Mouse (Mus musculus) mesoderm, embryonic 11.5 days (tissue): Measurements from ENCODE around the gene Erbb2.
A peak's percentile ranks its signal among the peaks of the same experiment; 100 is the strongest.

Experiments used
- DNase-seq: peaks from one replicate; pipeline ENCODE4 v3.0.0-alpha.2; 2012; ENCODE audit warnings: low read depth, low spot score

Gene Erbb2

DNA sequence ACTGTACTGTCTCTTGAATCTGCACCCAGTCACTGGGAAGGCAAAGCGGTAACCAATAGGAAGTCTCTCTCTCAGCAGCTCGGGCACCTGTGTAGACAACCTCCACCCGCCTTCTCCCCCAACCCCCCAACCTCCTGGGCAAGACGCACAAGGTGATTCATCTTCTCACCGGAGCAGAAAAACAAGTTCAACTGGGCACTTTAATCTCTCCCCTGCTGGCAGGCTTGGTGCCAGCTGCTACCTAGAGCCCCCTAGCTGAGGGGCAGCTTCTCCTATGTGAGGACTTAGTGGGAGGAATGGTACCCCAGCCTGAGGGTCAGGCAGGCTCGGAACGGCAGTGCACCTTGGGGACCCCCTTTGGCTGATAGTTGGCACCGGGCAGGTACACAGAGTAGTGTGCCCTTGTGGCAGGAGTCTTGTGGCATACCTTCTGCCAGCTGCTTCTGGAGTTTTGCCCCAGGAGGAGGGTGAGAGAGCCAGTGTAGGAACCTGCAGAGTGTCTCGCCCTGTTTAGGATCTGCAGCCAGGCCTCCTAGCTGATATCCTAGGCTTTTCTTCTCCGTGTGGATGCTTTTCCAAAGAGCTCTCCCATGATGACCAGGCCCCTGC is 6.8 kb downstream of the Erbb2 start:
- no peak for DNase-seq

DNA sequence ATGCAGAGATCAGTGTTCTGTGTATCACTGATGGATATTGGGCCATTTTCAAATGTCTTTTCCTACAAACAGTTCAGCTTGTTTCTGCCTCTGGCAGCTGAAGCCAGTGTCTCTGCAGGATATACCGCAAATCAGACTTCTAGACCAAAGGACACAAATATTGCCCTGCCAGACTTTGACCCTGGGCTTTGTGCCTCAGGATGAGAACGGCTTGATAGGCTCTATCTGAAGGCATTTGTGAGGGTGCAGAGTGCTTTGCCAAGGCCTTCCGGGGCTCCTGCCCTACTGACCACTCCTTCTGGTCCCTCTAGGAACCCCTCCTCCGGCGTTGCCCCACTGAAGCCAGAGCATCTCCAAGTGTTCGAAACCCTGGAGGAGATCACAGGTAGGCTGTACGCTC is 14.3 kb downstream of the Erbb2 start:
- no peak for DNase-seq

DNA sequence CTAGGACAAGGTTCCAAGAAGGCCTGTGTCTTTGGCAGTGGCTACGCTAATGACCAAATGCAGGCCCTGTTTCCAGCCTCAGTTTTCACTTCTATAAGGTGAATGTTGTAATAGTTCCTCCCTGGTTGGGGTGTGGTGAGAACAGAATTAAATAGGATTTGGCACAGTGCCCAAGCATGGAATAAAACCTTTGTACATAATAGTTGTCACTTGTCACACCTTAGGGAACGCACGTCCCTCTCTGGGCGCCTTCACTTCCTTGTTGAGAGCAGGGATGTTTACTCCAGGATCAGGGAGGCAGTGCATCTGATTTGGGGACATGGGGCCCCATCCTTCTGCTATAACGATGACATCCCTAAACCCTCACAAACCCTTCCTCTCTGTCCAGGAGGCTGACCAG is 16.2 kb downstream of the Erbb2 start:
- DNase-seq = no peak

DNA sequence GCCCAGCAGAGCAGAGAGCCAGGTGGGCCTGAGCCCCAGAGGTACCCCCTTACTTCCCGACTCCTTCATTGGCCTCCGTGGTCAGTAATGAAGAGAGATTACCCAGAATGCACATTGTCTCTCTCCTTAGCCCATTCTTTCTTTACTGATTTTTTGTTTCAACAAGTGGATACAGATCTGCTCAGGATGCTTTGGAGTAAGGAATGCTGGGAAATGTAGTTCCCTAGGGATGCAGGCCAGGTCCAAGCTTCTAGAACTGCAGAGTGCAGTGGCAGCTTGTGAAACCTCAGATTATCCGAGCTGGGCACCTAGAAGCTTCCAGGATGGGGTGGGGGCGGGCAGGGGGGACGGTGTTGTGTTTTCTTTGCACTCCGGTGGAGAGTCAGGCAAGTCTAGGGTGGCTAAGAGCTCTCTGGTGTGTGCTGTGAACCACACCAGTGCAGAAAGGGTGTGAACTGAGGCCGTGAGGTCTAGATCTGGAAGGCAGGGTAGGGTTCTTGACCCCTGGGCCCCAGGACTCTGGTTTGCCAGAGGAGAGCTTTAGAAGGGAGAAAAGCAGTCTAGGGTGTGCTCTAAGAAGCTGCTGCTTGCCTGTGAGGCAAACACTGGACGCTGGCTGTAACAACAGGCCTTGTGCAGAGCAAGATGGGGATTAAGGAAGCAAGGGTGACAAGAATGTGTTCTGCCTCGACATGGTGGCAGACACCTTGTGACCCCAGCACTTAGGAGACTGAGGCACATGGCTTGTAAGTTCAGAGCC is 19.7 kb downstream of the Erbb2 start:
- no peak for DNase-seq

- no peak for DNase-seq
Measured at GRCm38 (mm10) chr11:98435723-98436122, 23.5 kb downstream of the Erbb2 start.

DNA sequence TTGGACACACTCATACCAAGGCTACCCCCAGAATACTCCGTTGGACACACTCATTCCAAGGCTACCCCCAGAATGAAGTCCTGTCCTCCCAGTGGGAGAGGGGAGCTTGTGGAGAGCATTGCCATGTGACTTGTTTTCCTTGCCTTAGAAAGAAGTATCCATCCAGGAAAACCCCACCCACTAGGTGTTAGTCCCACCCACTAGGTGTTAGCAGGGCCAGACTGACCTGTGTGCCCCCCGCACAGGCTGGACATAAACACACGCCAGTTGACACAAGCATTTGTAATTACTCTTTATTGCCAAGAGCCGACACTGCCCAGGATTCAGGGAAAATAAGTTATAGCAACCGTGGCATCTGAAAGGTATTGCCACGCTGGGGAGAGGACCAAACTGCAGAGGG is 25.2 kb downstream of the Erbb2 start:
- DNase-seq = no peak

DNA sequence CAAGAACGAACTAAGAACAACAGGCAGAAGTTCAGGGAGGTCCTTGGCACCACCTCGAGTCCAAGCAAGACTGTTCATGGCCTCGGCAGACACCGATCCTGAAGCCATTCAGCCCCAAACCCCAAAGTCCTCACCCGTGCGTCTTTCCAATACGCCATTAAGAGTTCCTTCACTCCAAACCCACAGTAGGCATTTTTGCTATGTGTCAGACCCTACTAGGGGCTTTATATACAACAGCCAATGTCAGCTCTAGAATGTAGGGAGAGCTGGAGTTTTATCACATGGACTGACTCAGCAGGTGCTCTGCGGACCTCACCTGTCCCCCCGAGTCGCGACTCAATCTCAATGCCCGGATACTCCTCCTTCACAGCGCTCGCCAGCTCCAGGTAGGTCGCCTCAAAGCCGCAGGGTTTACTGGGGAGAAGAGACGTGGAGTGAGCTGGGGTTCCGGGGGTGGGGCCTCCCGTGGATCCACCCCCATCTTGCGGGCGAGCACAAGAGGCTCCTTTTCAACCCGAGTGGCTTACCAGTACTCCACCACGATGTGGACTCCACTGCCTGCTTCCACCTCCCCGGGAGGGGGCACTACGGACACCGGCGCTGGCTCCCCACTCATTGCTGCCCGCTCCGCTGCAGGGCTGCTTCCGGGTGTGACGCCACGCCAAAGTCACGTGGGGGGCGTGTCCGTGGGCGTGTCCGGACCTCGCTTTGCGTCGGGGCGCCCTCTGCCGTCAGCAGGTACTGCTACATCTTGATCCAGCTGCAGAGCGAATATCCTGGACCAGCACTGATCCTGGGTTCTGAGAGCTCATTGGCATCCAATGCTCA is 26.3 kb downstream of the Erbb2 start, which contains the start of gene Mien1:
Mien1 (minus strand) TSS at position 661 of the 828 bp plus-strand sequence.
- DNase-seq = peak; percentile 95

GRCm38 (mm10) chr11:98443688-98444087 is 31.4 kb downstream of the Erbb2 start:
- no peak for DNase-seq

DNA sequence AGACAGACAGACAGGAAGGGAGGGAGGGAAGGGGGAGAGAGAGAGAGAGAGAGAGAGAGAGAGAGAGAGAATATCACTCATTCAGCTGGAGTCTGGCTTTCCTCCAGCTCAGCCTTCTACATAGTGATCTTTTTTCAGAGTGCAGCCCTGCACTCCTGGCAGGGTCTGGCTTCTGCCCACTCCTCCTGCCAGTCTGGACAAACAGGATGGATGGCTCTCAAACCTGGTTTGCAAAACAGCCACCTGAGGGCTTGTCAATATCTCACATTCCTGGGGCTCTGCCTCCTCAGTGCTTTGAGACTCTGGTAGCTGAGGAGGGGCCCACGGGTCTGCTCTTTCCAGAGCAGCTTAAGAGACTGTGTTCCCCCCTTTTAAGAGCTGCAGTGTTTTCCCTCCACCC is 33.0 kb downstream of the Erbb2 start:
- DNase-seq = no peak

DNA sequence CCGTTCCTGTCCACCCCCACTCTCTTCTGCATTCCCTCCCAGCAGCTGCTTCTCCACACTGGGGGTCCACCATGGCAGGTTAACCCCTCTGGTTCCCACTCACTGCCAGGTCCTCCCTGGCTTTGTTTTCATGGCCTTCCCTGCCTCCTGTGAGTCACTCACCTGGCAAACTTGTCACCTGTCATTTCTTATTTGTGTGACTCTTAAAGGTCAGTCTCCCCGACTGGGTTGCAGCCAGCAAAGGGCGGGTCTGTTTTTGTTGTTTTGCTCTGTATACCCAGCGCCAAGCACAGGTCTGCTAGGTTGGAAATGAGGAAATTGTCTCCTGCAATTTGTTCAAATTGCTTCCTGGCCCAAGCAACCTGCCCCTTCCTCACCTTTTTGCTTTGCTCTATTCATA is 33.4 kb downstream of the Erbb2 start:
- DNase-seq = no peak

DNA sequence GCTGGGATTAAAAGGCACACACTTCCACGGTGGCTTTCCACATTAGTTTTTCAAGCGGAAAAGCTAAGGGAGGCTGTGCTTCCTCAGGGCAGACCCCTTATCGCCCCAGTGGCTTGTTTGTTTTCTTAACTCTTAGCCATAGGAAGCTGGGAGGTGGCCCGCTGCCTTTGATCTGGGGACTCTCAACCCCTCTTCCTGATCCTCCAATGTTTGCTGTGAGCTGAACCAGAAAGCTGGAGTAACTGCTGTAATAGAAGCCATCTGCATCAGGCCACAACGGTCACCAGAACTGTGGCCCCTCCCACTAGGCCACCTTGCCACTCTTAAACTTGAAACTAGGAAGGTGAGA is 33.9 kb downstream of the Erbb2 start, which contains the start of gene Grb7:
Grb7 (plus strand) TSS at position 182 of the 349 bp plus-strand sequence.
- DNase-seq = no peak

DNA sequence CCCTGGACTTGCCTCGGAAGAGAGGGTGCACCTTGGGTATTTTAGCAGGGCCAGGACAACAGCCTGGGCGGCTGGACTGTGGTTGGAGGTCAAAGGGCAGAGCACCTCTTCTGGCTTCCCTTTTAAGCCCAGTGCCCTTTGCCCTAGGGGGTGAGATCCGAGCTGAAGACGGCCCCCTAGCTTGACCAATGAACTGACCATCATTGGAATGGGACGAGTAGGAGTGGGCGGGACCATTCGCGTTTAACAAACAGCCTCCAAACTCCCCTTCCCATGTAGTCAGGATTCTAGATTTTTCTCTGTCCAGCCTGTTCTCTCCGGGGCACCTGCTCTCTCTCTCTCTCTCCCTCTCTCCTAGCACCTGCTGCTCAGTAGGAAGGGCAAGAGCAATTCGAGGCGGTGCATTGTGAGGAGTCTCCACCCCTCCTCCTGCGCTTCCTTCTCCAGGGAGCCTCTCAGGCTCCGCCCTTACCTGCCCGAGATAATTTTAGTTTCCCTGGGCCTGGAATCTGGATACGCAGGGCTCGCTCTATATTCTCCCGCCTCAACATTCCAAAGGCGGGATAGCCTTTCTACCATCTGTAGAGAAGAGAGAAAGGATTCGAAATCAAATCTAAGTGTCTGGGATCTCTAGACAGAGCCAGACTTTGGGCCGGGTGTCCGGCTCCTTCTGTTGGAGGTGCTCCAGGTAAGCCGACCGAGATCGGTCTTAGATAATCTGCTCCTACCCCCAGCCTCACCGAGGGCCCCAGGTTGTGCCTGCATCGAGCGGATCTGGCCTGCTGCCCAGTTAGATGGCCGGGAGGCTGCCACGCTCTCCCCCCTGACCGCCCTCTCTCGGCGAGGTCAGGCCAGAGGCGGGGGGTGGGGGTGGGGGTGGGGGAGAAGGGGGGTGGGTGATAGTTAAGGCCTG is 34.5 kb downstream of the Erbb2 start:
- no peak for DNase-seq

DNA sequence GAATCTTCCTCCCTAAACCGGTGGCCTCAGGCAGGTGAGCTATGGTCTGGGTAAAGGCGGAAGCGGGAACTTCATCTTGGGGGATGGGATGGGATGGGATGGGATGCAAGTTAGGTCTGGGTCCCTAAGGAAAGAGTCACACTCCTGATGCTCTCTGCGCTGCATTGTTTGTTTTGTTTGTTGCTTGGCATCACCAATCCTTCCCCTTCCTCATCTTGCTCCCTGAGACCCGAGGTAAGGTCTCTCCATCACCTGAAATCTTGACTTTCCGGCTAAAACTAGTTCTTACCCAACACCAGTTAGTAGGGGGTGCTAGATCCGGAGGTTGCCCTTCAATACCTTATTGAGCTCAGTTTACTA is 35.2 kb downstream of the Erbb2 start:
- no peak for DNase-seq

GRCm38 (mm10) chr11:98448191-98448790 is 36.0 kb downstream of the Erbb2 start:
- no peak for DNase-seq

GRCm38 (mm10) chr11:98449419-98449818 is 37.1 kb downstream of the Erbb2 start:
- DNase-seq = no peak

DNA sequence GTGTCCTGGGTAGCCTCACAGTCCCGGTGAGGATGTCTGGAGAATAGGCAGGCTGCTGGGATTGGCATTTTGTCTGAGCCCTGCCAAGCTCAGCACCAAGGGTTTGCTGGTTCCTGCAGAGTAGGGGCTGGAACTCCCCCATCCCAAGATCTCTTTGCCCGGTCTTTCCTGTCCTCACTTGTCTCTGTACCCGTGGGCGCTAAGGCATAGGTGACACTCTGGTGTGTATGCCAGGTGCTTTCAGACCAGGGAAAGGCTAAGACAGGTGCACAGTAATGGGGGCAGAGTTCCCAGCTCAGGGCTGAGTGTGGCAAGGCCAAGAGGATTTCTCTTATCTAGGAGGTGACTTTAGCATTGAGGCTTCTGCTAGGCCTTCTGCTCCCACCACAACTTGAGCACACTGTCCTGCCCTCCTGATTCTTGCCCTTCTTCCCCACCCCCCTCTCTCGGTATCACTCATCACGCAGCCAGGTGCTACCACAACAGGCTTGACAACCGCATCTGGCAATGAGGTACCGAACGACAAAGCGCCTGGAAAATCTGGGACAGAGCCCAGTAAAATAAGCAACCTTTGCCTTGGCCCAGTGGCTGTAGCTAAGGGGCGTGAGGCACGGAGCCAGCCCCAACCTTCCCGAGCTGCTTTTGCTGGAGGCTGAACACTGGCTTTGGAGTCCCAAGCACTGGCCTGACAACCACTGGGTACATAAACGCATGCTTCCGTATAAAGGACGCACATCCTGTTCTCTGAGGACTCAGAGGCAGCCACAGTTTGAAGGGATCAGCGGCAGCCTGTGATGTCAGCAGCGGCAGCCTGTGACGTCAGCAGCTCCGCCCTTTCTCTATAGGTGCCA is 37.9 kb downstream of the Erbb2 start:
- no peak for DNase-seq

GRCm38 (mm10) chr11:98455484-98455883 is 43.2 kb downstream of the Erbb2 start:
- DNase-seq = no peak

DNA sequence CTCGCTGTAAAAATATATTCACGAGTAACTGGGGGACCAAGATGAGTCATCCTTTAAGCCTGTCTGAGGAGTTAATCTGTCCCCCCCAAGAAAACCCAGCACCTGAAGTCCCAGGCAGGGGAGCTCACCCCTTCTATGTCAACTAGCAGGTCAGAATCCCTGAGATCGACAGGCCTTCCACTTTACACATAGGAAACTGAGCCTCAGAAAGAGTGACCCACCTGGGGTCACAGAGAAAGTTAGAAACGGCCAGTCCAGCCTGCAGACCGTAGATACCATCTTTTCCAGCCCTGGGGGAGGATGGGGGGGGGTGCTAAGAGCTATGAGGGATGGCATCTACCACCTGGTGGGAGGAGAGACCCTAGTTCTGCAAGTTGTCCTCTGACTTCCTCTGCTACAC is 44.3 kb downstream of the Erbb2 start:
- DNase-seq = no peak

GRCm38 (mm10) chr11:98456945-98457344 is 44.7 kb downstream of the Erbb2 start:
- no peak for DNase-seq
